Mouse (Mus musculus): ENCODE data around the gene Grm3.

Grm3 gene

GRCm38 (mm10) chr5:9624396-9624795 lies 100.6 kb downstream of the Grm3 start:
- DNase-seq (ENCODE audit: extremely low read depth, insufficient read length, low spot score) = no peak

GRCm38 (mm10) chr5:9623095-9623459 lies 101.9 kb downstream of the Grm3 start:
- no peak for DNase-seq (ENCODE audit: extremely low read depth, insufficient read length, low spot score)

GRCm38 (mm10) chr5:9622264-9623094 lies 102.5 kb downstream of the Grm3 start:
- DNase-seq (ENCODE audit: extremely low read depth, insufficient read length, low spot score) = no peak

- no peak for DNase-seq (ENCODE audit: extremely low read depth, insufficient read length, low spot score)
Observed at GRCm38 (mm10) chr5:9621417-9622067, 103.4 kb downstream of the Grm3 start.

- DNase-seq (ENCODE audit: extremely low read depth, insufficient read length, low spot score) = no peak
Observed at GRCm38 (mm10) chr5:9579021-9579420, 145.9 kb downstream of the Grm3 start.

GRCm38 (mm10) chr5:9578571-9578970 lies 146.4 kb downstream of the Grm3 start:
- no peak for DNase-seq (ENCODE audit: extremely low read depth, insufficient read length, low spot score)

GRCm38 (mm10) chr5:9570946-9571345 lies 154.0 kb downstream of the Grm3 start:
- no peak for DNase-seq (ENCODE audit: extremely low read depth, insufficient read length, low spot score)

- no peak for DNase-seq (ENCODE audit: extremely low read depth, insufficient read length, low spot score)
Observed at GRCm38 (mm10) chr5:9557706-9558105, 167.3 kb downstream of the Grm3 start.

GRCm38 (mm10) chr5:9540822-9541557 lies 184.0 kb downstream of the Grm3 start:
- DNase-seq (ENCODE audit: extremely low read depth, insufficient read length, low spot score) = no peak

- no peak for DNase-seq (ENCODE audit: extremely low read depth, insufficient read length, low spot score)
Observed at GRCm38 (mm10) chr5:9525507-9525906, 199.5 kb downstream of the Grm3 start.

- DNase-seq (ENCODE audit: extremely low read depth, insufficient read length, low spot score) = no peak
Observed at GRCm38 (mm10) chr5:9511027-9511426, 213.9 kb downstream of the Grm3 start.

- no peak for DNase-seq (ENCODE audit: extremely low read depth, insufficient read length, low spot score)
Observed at GRCm38 (mm10) chr5:9497235-9497634, 227.7 kb downstream of the Grm3 start.

- no peak for DNase-seq (ENCODE audit: extremely low read depth, insufficient read length, low spot score)
Observed at GRCm38 (mm10) chr5:9495456-9495855, 229.5 kb downstream of the Grm3 start.

GRCm38 (mm10) chr5:9477587-9477986 lies 247.4 kb downstream of the Grm3 start:
- DNase-seq (ENCODE audit: extremely low read depth, insufficient read length, low spot score) = no peak

GRCm38 (mm10) chr5:9453298-9453697 lies 271.7 kb downstream of the Grm3 start:
- DNase-seq (ENCODE audit: extremely low read depth, insufficient read length, low spot score) = no peak

- peak; percentile 21 for DNase-seq (ENCODE audit: extremely low read depth, insufficient read length, low spot score)
Observed at GRCm38 (mm10) chr5:9449570-9449969, 275.4 kb downstream of the Grm3 start.

GRCm38 (mm10) chr5:9448931-9449330 lies 276.0 kb downstream of the Grm3 start:
- DNase-seq (ENCODE audit: extremely low read depth, insufficient read length, low spot score) = no peak

- no peak for DNase-seq (ENCODE audit: extremely low read depth, insufficient read length, low spot score)
Observed at GRCm38 (mm10) chr5:9446146-9446545, 278.8 kb downstream of the Grm3 start.

Data from 3134 (cell line).